Mouse (Mus musculus): Measurements from ENCODE around the gene Gm49384.

The Gm49384 gene

GRCm38 (mm10) chr12:69204052-69204833, at the start of gene Gm49384:
Gm49384 (minus strand) TSS chr12:69204267.
- DNase-seq (ENCODE audit: low spot score), result no peak

GRCm38 (mm10) chr12:69253806-69254205, 49.7 kb upstream of the Gm49384 start:
- no peak for DNase-seq (ENCODE audit: low spot score)

- DNase-seq (ENCODE audit: low spot score), result no peak
Observed at GRCm38 (mm10) chr12:69250756-69251155, 46.7 kb upstream of the Gm49384 start.

GRCm38 (mm10) chr12:69249766-69250165, 45.7 kb upstream of the Gm49384 start:
- no peak for DNase-seq (ENCODE audit: low spot score)

- peak; percentile 18 for DNase-seq (ENCODE audit: low spot score)
Observed at GRCm38 (mm10) chr12:69241771-69242431, 37.8 kb upstream of the Gm49384 start.

GRCm38 (mm10) chr12:69241405-69241770, 37.3 kb upstream of the Gm49384 start:
- DNase-seq (ENCODE audit: low spot score), result peak; percentile 7

- no peak for DNase-seq (ENCODE audit: low spot score)
Observed at GRCm38 (mm10) chr12:69240876-69241275, 36.8 kb upstream of the Gm49384 start, which contains the start of gene Klhdc1. Klhdc1 (plus strand) TSS chr12:69241176.

- no peak for DNase-seq (ENCODE audit: low spot score)
Observed at GRCm38 (mm10) chr12:69238284-69238683, 34.2 kb upstream of the Gm49384 start.

- DNase-seq (ENCODE audit: low spot score), result no peak
Observed at GRCm38 (mm10) chr12:69235782-69236181, 31.7 kb upstream of the Gm49384 start.

GRCm38 (mm10) chr12:69229251-69229650, 25.2 kb upstream of the Gm49384 start:
- DNase-seq (ENCODE audit: low spot score), result peak; percentile 59

GRCm38 (mm10) chr12:69227776-69228466, 23.9 kb upstream of the Gm49384 start, which contains the start of gene Pole2:
Pole2 (minus strand) TSS chr12:69228195.
- peak; percentile 87 for DNase-seq (ENCODE audit: low spot score)

- no peak for DNase-seq (ENCODE audit: low spot score)
Observed at GRCm38 (mm10) chr12:69220613-69221277, 16.7 kb upstream of the Gm49384 start.

- no peak for DNase-seq (ENCODE audit: low spot score)
Observed at GRCm38 (mm10) chr12:69216587-69216986, 12.5 kb upstream of the Gm49384 start.

- DNase-seq (ENCODE audit: low spot score), result no peak
Observed at GRCm38 (mm10) chr12:69215000-69215785, 11.1 kb upstream of the Gm49384 start.

- DNase-seq (ENCODE audit: low spot score), result no peak
Observed at GRCm38 (mm10) chr12:69214393-69214792, 10.3 kb upstream of the Gm49384 start.

- DNase-seq (ENCODE audit: low spot score), result no peak
Observed at GRCm38 (mm10) chr12:69213186-69213777, 9.2 kb upstream of the Gm49384 start.

GRCm38 (mm10) chr12:69211057-69211456, 7.0 kb upstream of the Gm49384 start:
- no peak for DNase-seq (ENCODE audit: low spot score)

- no peak for DNase-seq (ENCODE audit: low spot score)
Observed at GRCm38 (mm10) chr12:69210056-69210979, 6.3 kb upstream of the Gm49384 start.

GRCm38 (mm10) chr12:69208520-69208919, 4.5 kb upstream of the Gm49384 start:
- DNase-seq (ENCODE audit: low spot score), result no peak

- DNase-seq (ENCODE audit: low spot score), result no peak
Observed at GRCm38 (mm10) chr12:69207926-69208325, 3.9 kb upstream of the Gm49384 start.

All from c-Kit-positive CD71-positive TER-119-positive erythroid progenitor cells, embryonic 14.5 days (primary cell).